Mouse (Mus musculus) kidney, postnatal 14 days (tissue): Measurements from ENCODE around the gene Amotl2.

ENCODE experiments used
- DNase-seq: peaks from one replicate; pipeline ENCODE4 v3.0.0; 2022; ENCODE audit warnings: mixed read lengths

The Amotl2 gene

GRCm38 (mm10) chr9:102719936-102720566 is 3.6 kb downstream of the Amotl2 start:
- peak; percentile 24 for DNase-seq

- DNase-seq: peak; percentile 23
Observed at GRCm38 (mm10) chr9:102720567-102721167, 4.2 kb downstream of the Amotl2 start.

- peak; percentile 34 for DNase-seq
Observed at GRCm38 (mm10) chr9:102721406-102721978, 5.0 kb downstream of the Amotl2 start.

GRCm38 (mm10) chr9:102722071-102722561 is 5.6 kb downstream of the Amotl2 start:
- peak; percentile 58 for DNase-seq

GRCm38 (mm10) chr9:102722750-102723149 is 6.3 kb downstream of the Amotl2 start:
- peak; percentile 10 for DNase-seq

GRCm38 (mm10) chr9:102723241-102723709 is 6.8 kb downstream of the Amotl2 start:
- DNase-seq: peak; percentile 38

- peak; percentile 92 for DNase-seq
Observed at GRCm38 (mm10) chr9:102723990-102724461, 7.6 kb downstream of the Amotl2 start.

GRCm38 (mm10) chr9:102724942-102725341 is 8.5 kb downstream of the Amotl2 start:
- DNase-seq: peak; percentile 24

GRCm38 (mm10) chr9:102725958-102726654 is 9.6 kb downstream of the Amotl2 start:
- peak; percentile 98 for DNase-seq

GRCm38 (mm10) chr9:102726811-102727210 is 10.3 kb downstream of the Amotl2 start:
- peak; percentile 26 for DNase-seq

- DNase-seq: peak; percentile 17
Observed at GRCm38 (mm10) chr9:102727662-102728468, 11.4 kb downstream of the Amotl2 start.

GRCm38 (mm10) chr9:102728469-102728747 is 11.9 kb downstream of the Amotl2 start:
- no peak for DNase-seq

- DNase-seq: peak; percentile 39
Observed at GRCm38 (mm10) chr9:102729093-102729845, 12.8 kb downstream of the Amotl2 start.

GRCm38 (mm10) chr9:102729876-102730413 is 13.5 kb downstream of the Amotl2 start:
- no peak for DNase-seq

GRCm38 (mm10) chr9:102731044-102731471 is 14.6 kb downstream of the Amotl2 start:
- DNase-seq: peak; percentile 63

GRCm38 (mm10) chr9:102731574-102732175 is 15.2 kb downstream of the Amotl2 start:
- no peak for DNase-seq

GRCm38 (mm10) chr9:102732326-102732865 is 15.9 kb downstream of the Amotl2 start:
- DNase-seq: no peak

- no peak for DNase-seq
Observed at GRCm38 (mm10) chr9:102733459-102733858, 17.0 kb downstream of the Amotl2 start.

- DNase-seq: peak; percentile 69
Observed at GRCm38 (mm10) chr9:102733999-102734738, 17.7 kb downstream of the Amotl2 start.

- DNase-seq: peak; percentile 80
Observed at GRCm38 (mm10) chr9:102734739-102735075, 18.2 kb downstream of the Amotl2 start.
